Mouse (Mus musculus) liver, embryonic 14.5 days (tissue): ENCODE measurements around the gene Sh3gl3. TPM values are rescaled to one million over a fixed set of nuclear protein-coding genes. Genes with fewer than 3 reads are reported as not detected.
"Not testable (repeated sequence)": the region's sequence is repeated elsewhere in the genome, so short reads cannot be mapped to it uniquely, and the experiment has no call there.

ENCODE experiments used
- ATAC-seq: fragments of 200-750 bp; cut with Nextera tagmentation; 2 replicates; pipeline ENCODE4 v1.8.0; 2017; ENCODE audit warnings: moderate number of reproducible peaks, mild to moderate bottlenecking, moderate library complexity; ENCODE audit not compliant: insufficient read depth
- DNase-seq, 3 experiments: peaks; one replicate each; pipeline ENCODE4 v3.0.0-alpha.2; 2012 to 2013; ENCODE audit warnings: low read depth in 3 of 3, low spot score in 3 of 3
- H3K27ac ChIP-seq: fragments of 300-500 bp; sonication (generic); 2 replicates; pipeline ENCODE4 v1.5.1; 2014; ENCODE audit warnings: moderate library complexity, mild to moderate bottlenecking, control low read depth, inconsistent platforms
- H3K27me3 ChIP-seq: fragments of 300-500 bp; sonication (generic); 2 replicates; pipeline ENCODE4 v1.6.1; 2014; ENCODE audit warnings: mild to moderate bottlenecking, low read length, moderate library complexity; ENCODE audit not compliant: control insufficient read depth, insufficient read depth
- H3K36me3 ChIP-seq: fragments of 300-500 bp; sonication (generic); replicated peaks from 2 replicates; pipeline ENCODE4 v1.6.1; 2014; ENCODE audit warnings: low read depth; ENCODE audit not compliant: control insufficient read depth, insufficient read depth
- H3K4me1 ChIP-seq, 2 experiments: fragments of 200-500 bp in 1 of 2; fragments of 300-500 bp in 1 of 2; sonication (generic) in 1 of 2; replicated peaks; 2 replicates each; pipeline ENCODE4 v1.6.1; 2012 to 2014; ENCODE audit warnings: antibody characterized with exemption in 1 of 2, inconsistent platforms in 1 of 2, low read length in 1 of 2; ENCODE audit not compliant: control insufficient read depth in 2 of 2, insufficient read depth in 2 of 2
- H3K4me2 ChIP-seq: fragments of 300-500 bp; sonication (generic); 2 replicates; pipeline ENCODE4 v1.6.1; 2014; ENCODE audit warnings: low read depth, mild to moderate bottlenecking, control low read depth, moderate library complexity
- H3K4me3 ChIP-seq, 2 experiments: fragments of 200-500 bp in 1 of 2; fragments of 300-500 bp in 1 of 2; sonication (generic) in 1 of 2; 2 replicates each; pipeline ENCODE4 v1.5.1; 2012 to 2014; ENCODE audit warnings: low read depth in 2 of 2, low read length in 2 of 2, mild to moderate bottlenecking in 2 of 2, control low read depth in 1 of 2, inconsistent platforms in 1 of 2, moderate library complexity in 1 of 2; ENCODE audit not compliant: insufficient read depth in 1 of 2
- H3K9ac ChIP-seq: fragments of 300-500 bp; sonication (generic); replicated peaks from 2 replicates; pipeline ENCODE4 v1.6.1; 2014; ENCODE audit warnings: mild to moderate bottlenecking, control low read depth, moderate library complexity
- H3K9me3 ChIP-seq: fragments of 300-500 bp; sonication (generic); 2 replicates; pipeline ENCODE4 v1.6.1; 2016; ENCODE audit warnings: low read length, mixed read lengths; ENCODE audit not compliant: control insufficient read depth
- CTCF ChIP-seq: IDR thresholded peaks from 2 replicates; pipeline ENCODE4 v1.5.1; 2016; ENCODE audit warnings: antibody characterized with exemption, low read depth, control low read depth
- EP300 ChIP-seq: IDR thresholded peaks from 2 replicates; pipeline ENCODE4 v1.6.1; 2016; ENCODE audit warnings: antibody characterized with exemption, low read depth
- WGBS: fragments of 180-500 bp; shearing (Covaris S2); extraction: QIAGEN DNeasy Blood & Tissue Kit; methylation state at CpG from one replicate; pipeline ENCODE4 v1.1.7; 2014; ENCODE audit not compliant: insufficient replicate concordance; 5-methylcytosine and 5-hydroxymethylcytosine counted together
- polyA plus RNA-seq, 2 experiments: library from polyadenylated mRNA; depleted of rRNA in 1 of 2; stranded (reverse) in 1 of 2; unstranded in 1 of 2; fragments of >200 nt; fragmentation: Nextera tagmentation in 1 of 2; extraction: Ambion mirVana in 1 of 2; gene quantifications; 2 replicates each; pipeline versions ENCODE4 v1.2.1 to v1.2.3; 2012 to 2014

The Sh3gl3 gene
- polyA plus RNA-seq, 2 experiments = 0.09 to 0.13 TPM

- peak; percentile 54; the same call in 1 of the 2 replicates for TF ChIP-seq CTCF
- H3K27ac ChIP-seq, H3K4me1 ChIP-seq, H3K27me3 ChIP-seq, ATAC-seq, H3K36me3 ChIP-seq, H3K9ac ChIP-seq, DNase-seq, H3K9me3 ChIP-seq, H3K4me2 ChIP-seq, H3K4me3 ChIP-seq: not testable (repeated sequence)
- WGBS = 25% methylated on average over 5 of the region's 5 CpGs
These were observed 99.2 kb downstream of the Sh3gl3 start for GRCm38 (mm10) chr7:82272875-82273274.

- H3K27me3 ChIP-seq = no peaks in the 10 kb centered on the region
- DNase-seq = no peak
- no peak overlapping the region for H3K9ac ChIP-seq
- H3K4me2 ChIP-seq = no peak overlapping the region
- H3K4me1 ChIP-seq = no peaks in the 10 kb centered on the region
- no peak overlapping the region for H3K27ac ChIP-seq
- WGBS = 40% methylated on average over 19 of the region's 19 CpGs
- H3K9me3 ChIP-seq = no peaks in the 10 kb centered on the region
- no peak for ATAC-seq
- peak; percentile 73 for TF ChIP-seq CTCF
- TF ChIP-seq EP300 = no peak
- no peaks in the 10 kb centered on the region for H3K36me3 ChIP-seq
- H3K4me3 ChIP-seq = no peak overlapping the region
These were observed 100.5 kb downstream of the Sh3gl3 start for GRCm38 (mm10) chr7:82274011-82274709.

- 67% methylated on average over 5 of the region's 5 CpGs for WGBS
- H3K4me1 ChIP-seq = no peaks in the 10 kb centered on the region
- no peak overlapping the region for H3K9ac ChIP-seq
- H3K36me3 ChIP-seq = no peaks in the 10 kb centered on the region
- TF ChIP-seq CTCF (no peak), EP300 (no peak)
- DNase-seq (no peak), ATAC-seq (no peak)
- H3K4me2 ChIP-seq = no peak overlapping the region
- no peaks in the 10 kb centered on the region for H3K9me3 ChIP-seq
- no peaks in the 10 kb centered on the region for H3K27me3 ChIP-seq
- H3K4me3 ChIP-seq = no peak overlapping the region
- H3K27ac ChIP-seq = no peak overlapping the region
These were observed 101.3 kb downstream of the Sh3gl3 start for GRCm38 (mm10) chr7:82274975-82275374.

GRCm38 (mm10) chr7:82275529-82276204 lies 102.0 kb downstream of the Sh3gl3 start:
- Histone ChIP-seq H3K4me2 (no peak overlapping the region), H3K9ac (no peak overlapping the region), H3K4me3 (no peak overlapping the region), H3K36me3 (no peaks in the 10 kb centered on the region), H3K27ac (no peak overlapping the region), H3K27me3 (no peaks in the 10 kb centered on the region), H3K9me3 (no peaks in the 10 kb centered on the region), H3K4me1 (no peaks in the 10 kb centered on the region)
- WGBS = 51% methylated on average over 18 of the region's 18 CpGs
- ATAC-seq (no peak), DNase-seq (no peak)
- TF ChIP-seq EP300 (no peak), CTCF (no peak)

GRCm38 (mm10) chr7:82282011-82282410 lies 108.4 kb downstream of the Sh3gl3 start:
- Histone ChIP-seq H3K27ac (no peak overlapping the region), H3K4me1 (no peaks in the 10 kb centered on the region), H3K27me3 (no peaks in the 10 kb centered on the region), H3K36me3 (no peaks in the 10 kb centered on the region), H3K4me3 (no peak overlapping the region), H3K9me3 (no peaks in the 10 kb centered on the region), H3K9ac (no peak overlapping the region), H3K4me2 (no peak overlapping the region)
- WGBS = 63% methylated on average over 8 of the region's 8 CpGs
- no peak for TF ChIP-seq EP300
- no peak for TF ChIP-seq CTCF
- DNase-seq = no peak
- ATAC-seq = no peak
